Comparison of ENCODE assay signal across 20 mouse cellular contexts in the genomic region with DNA sequence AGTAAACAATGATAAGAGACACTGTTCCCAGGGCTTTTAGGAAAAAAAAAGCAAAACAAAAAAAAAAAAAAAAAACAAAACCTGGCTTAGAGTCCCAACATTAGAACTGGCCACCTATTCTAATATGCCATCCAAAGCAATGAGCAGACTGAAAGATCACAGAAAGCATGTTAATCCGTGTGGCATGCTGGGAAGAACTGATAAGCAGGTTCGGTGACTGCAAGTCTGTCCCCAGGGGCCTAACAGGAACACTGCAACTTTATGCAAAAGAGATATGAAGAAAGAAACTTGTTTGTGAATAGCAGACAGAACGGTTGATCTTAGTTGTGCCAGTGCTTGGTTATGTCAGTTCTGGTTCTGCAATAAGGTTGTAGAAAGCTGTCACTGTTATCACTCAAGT. TPM values are rescaled to one million over a fixed set of nuclear protein-coding genes. Genes with fewer than 3 reads are reported as not detected.
DNase-seq lines count a peak whose midpoint lies in the region; ATAC-seq and TF ChIP-seq lines count a peak whose summit lies in the region.
"Had no signal": no experiment of that assay in that cellular context is flagged by ENCODE, and none has a peak within 500 bp of the region (broad histone marks: within the 10 kb centered on the region; RNA-seq: fewer than 3 reads in every experiment).

No protein-coding gene starts in this region.

- H3K9me3 ChIP-seq in midbrain, embryonic 15.5 days, result no peaks in the 10 kb centered on the region
- H3K9me3 ChIP-seq: embryonic facial prominence, embryonic 10.5 days; kidney, embryonic 15.5 days; lung, embryonic 15.5 days; neural tube, embryonic 13.5 days had no signal

- H3K9ac ChIP-seq in midbrain, embryonic 15.5 days, result no peak overlapping the region
- H3K9ac ChIP-seq: kidney, embryonic 15.5 days; limb, embryonic 12.5 days; lung, embryonic 15.5 days; neural tube, embryonic 13.5 days had no signal

- 48% methylated on average over 3 of the region's 3 CpGs for WGBS in midbrain, embryonic 15.5 days

- intact Hi-C loops in left cerebral cortex, adult 2 months (cut with DNase I), result no loop called here

- H3K4me3 ChIP-seq in midbrain, embryonic 15.5 days, result no peak overlapping the region
- H3K4me3 ChIP-seq in left cerebral cortex, adult 2 months, result no peak overlapping the region
- H3K4me3 ChIP-seq: embryonic facial prominence, embryonic 10.5 days; gastrocnemius, adult 2 months; heart, adult 2 months; kidney, embryonic 15.5 days; limb, embryonic 12.5 days; lung, embryonic 15.5 days; neural tube, embryonic 13.5 days had no signal

- peak; percentile 71 for DNase-seq in heart, adult 11 months
- DNase-seq in heart, postnatal 4 days, result no peak
- DNase-seq in MEL-GATA-1-ER (ENCODE audit: extremely low read depth, low read depth) (peak; percentile 80), liver (peak; percentile 67)
- no peak for DNase-seq in left cerebral cortex, adult 2 months (ENCODE audit: extremely low spot score in 1 of 2, low spot score in 2 of 2)
- DNase-seq in gastrocnemius, adult 8-10 months (ENCODE audit: low spot score in 2 of 2), result no peak
- DNase-seq: cerebellum, adult 11-12 months; cerebellum, postnatal 36 days; gastrocnemius, adult 2 months; heart, adult 2 months; right cerebral cortex, postnatal 4 days; thymus, adult 18-20 months had no signal

- no peak overlapping the region for H3K4me2 ChIP-seq in midbrain, embryonic 15.5 days
- H3K4me2 ChIP-seq: kidney, embryonic 15.5 days; limb, embryonic 12.5 days; lung, embryonic 15.5 days; neural tube, embryonic 13.5 days had no signal

- no peak overlapping the region for H3K27ac ChIP-seq in midbrain, embryonic 15.5 days
- H3K27ac ChIP-seq in left cerebral cortex, adult 2 months, result no peak overlapping the region
- H3K27ac ChIP-seq: embryonic facial prominence, embryonic 10.5 days; gastrocnemius, adult 2 months; heart, adult 2 months; kidney, embryonic 15.5 days; limb, embryonic 12.5 days; lung, embryonic 15.5 days; neural tube, embryonic 13.5 days had no signal

- no peak for TF ChIP-seq CTCF in left cerebral cortex, adult 2 months (IDR thresholded peaks at IDR 0.05)

- H3K27me3 ChIP-seq in midbrain, embryonic 15.5 days (replicated peaks), result no peaks in the 10 kb centered on the region
- H3K27me3 ChIP-seq: kidney, embryonic 15.5 days; limb, embryonic 12.5 days; lung, embryonic 15.5 days; neural tube, embryonic 13.5 days had no signal

- peak; percentile 60 for ATAC-seq in megakaryocyte progenitor cell, adult 5-6 weeks (replicated peaks; ENCODE audit: poor library complexity)
- ATAC-seq in midbrain, embryonic 15.5 days (replicated peaks), result no peak
- ATAC-seq: forebrain, embryonic 16.5 days had no signal

- H3K4me1 ChIP-seq in midbrain, embryonic 15.5 days, result peaks cover 26% of the 10 kb centered on the region

- H3K36me3 ChIP-seq in midbrain, embryonic 15.5 days (replicated peaks), result no peaks in the 10 kb centered on the region
- H3K36me3 ChIP-seq: embryonic facial prominence, embryonic 10.5 days; kidney, embryonic 15.5 days; limb, embryonic 12.5 days; lung, embryonic 15.5 days; neural tube, embryonic 13.5 days had no signal

RNA-seq across cellular contexts. Expression of gene Map3k13, which starts 2.4 kb away (rescaled TPM):
- 1 to 10 TPM; 1.1 to 1.4 TPM for total RNA-seq in heart, postnatal 4 days (2021)
- 0.10 TPM in 1 of 2 replicates, not detected in the other for total RNA-seq in megakaryocyte progenitor cell, adult 5-6 weeks (2015)
- total RNA-seq in megakaryocyte progenitor cell, adult 5-6 weeks (2017), result 0.03 TPM in 1 of 2 replicates, not detected in the other
- polyA plus RNA-seq in midbrain, embryonic 15.5 days (2015; fragmentation: Nextera tagmentation; extraction: Ambion mirVana), result 7.0 and 7.5 TPM in 2 replicates
- total RNA-seq in left cerebral cortex, adult 2 months (2021), result 10 to 100 TPM; 15.3 to 19.0 TPM
- under 1 TPM; 0.56 to 0.75 (median 0.61) TPM for total RNA-seq in gastrocnemius, adult 8-10 months (2022)

RNA-seq across cellular contexts. Expression of gene Ehhadh, which starts 4.2 kb away (rescaled TPM):
- total RNA-seq in heart, postnatal 4 days (2021), result 1 to 10 TPM; 7.4 to 7.9 TPM
- total RNA-seq in megakaryocyte progenitor cell, adult 5-6 weeks (2015), result 2.1 and 2.3 TPM in 2 replicates
- total RNA-seq in megakaryocyte progenitor cell, adult 5-6 weeks (2017), result 2.6 and 2.9 TPM in 2 replicates
- polyA plus RNA-seq in midbrain, embryonic 15.5 days (2015; fragmentation: Nextera tagmentation; extraction: Ambion mirVana), result 1.4 and 1.9 TPM in 2 replicates
- 1 to 10 TPM; 1.3 to 2.0 TPM for total RNA-seq in left cerebral cortex, adult 2 months (2021)
- total RNA-seq in gastrocnemius, adult 8-10 months (2022), result 1 to 10 TPM; 6.1 to 8.3 (median 7.1) TPM

Comparison
In these comparisons a context has a peak if more than half of its experiments do, and no peak if none do; other contexts are left out.
1. DNase-seq: peak in heart, adult 11 months (single experiment), MEL-GATA-1-ER (single experiment) and liver (single experiment); none in heart, postnatal 4 days (single experiment), left cerebral cortex, adult 2 months (0 of 2) and gastrocnemius, adult 8-10 months (0 of 2).
2. RNA of gene Map3k13, which starts 2.4 kb away (total RNA-seq): 15.3 to 19.0 TPM in left cerebral cortex, adult 2 months; 1.1 to 1.4 TPM in heart, postnatal 4 days, 0.56 to 0.75 TPM in gastrocnemius, adult 8-10 months and 0.03 to 0.10 TPM in megakaryocyte progenitor cell, adult 5-6 weeks; every median in the first group is over 4 times any median in the second.